Mouse (Mus musculus) forebrain, embryonic 12.5 days (tissue): ENCODE data around the gene Ugt1a6a. TPM values are rescaled to one million over a fixed set of nuclear protein-coding genes. Genes with fewer than 3 reads are reported as not detected.

Source experiments
- ATAC-seq: fragments of 200-750 bp; cut with Nextera tagmentation; 2 replicates; pipeline ENCODE4 v1.8.0; 2017; ENCODE audit warnings: moderate TSS enrichment; ENCODE audit not compliant: low FRiP score
- H3K27ac ChIP-seq: fragments of 300-500 bp; sonication (generic); 2 replicates; pipeline ENCODE4 v1.5.1; 2016; ENCODE audit warnings: mild to moderate bottlenecking
- H3K27me3 ChIP-seq: fragments of 300-500 bp; sonication (generic); 2 replicates; pipeline ENCODE4 v1.6.1; 2016; ENCODE audit warnings: mild to moderate bottlenecking
- H3K36me3 ChIP-seq: fragments of 300-500 bp; sonication (generic); replicated peaks from 2 replicates; pipeline ENCODE4 v1.6.1; 2016; ENCODE audit warnings: mild to moderate bottlenecking
- H3K4me1 ChIP-seq: fragments of 300-500 bp; sonication (generic); 2 replicates; pipeline ENCODE4 v1.6.1; 2016
- H3K4me2 ChIP-seq: fragments of 300-500 bp; sonication (generic); 2 replicates; pipeline ENCODE4 v1.6.1; 2016; ENCODE audit warnings: mild to moderate bottlenecking, moderate library complexity
- H3K4me3 ChIP-seq: fragments of 300-500 bp; sonication (generic); replicated peaks from 2 replicates; pipeline ENCODE4 v1.5.1; 2016; ENCODE audit warnings: mild to moderate bottlenecking
- H3K9ac ChIP-seq: fragments of 300-500 bp; sonication (generic); 2 replicates; pipeline ENCODE4 v1.6.1; 2016; ENCODE audit warnings: mild to moderate bottlenecking
- H3K9me3 ChIP-seq: fragments of 300-500 bp; sonication (generic); 2 replicates; pipeline ENCODE4 v1.6.1; 2016
- WGBS: fragments of 180-500 bp; shearing (Covaris S2); methylation state at CpG from one replicate; pipeline ENCODE4 v1.1.7; 2016; 5-methylcytosine and 5-hydroxymethylcytosine counted together
- polyA plus RNA-seq: library from polyadenylated mRNA; unstranded; fragments of >200 nt; fragmentation: Nextera tagmentation; extraction: Ambion mirVana; gene quantifications from 2 replicates; pipeline ENCODE4 v1.2.1, GENCODE M21; 2016

Ugt1a6a gene
- polyA plus RNA-seq, 1 experiment from 2014 or later = 0.93 TPM

- no peak for ATAC-seq
- no peaks in the 10 kb centered on the region for H3K4me1 ChIP-seq
- no peak overlapping the region for H3K27ac ChIP-seq
- H3K27me3 ChIP-seq = no peaks in the 10 kb centered on the region
- no peak overlapping the region for H3K4me3 ChIP-seq
- H3K9ac ChIP-seq = no peak overlapping the region
- H3K36me3 ChIP-seq = peaks cover 76% of the 10 kb centered on the region
- WGBS = 89% methylated on average over 7 of the region's 7 CpGs
- no peak overlapping the region for H3K4me2 ChIP-seq
- peaks cover 40% of the 10 kb centered on the region for H3K9me3 ChIP-seq
These were observed 127.1 kb downstream of the Ugt1a6a start for GRCm38 (mm10) chr1:88261706-88262105.

DNA sequence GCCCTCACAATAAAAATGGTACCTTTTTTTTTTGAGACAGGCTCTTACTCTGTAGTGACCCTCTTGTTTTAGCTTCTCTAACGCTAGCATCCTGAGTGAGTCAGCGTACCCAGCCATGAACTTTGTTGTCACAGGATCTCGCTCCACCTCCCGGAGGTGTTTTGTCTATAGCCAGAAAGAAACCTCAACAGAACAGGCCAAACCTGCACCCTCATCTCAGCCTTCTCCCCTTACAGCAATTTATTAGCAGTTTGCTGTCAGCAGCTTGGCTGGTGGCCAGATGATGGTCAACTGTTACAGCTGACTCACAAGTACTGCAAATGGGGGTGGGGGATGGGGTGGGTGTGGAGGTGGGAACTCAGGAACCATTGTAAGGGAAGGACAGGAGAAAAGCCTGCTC is 127.6 kb downstream of the Ugt1a6a start:
- Histone ChIP-seq H3K9me3 (peaks cover 34% of the 10 kb centered on the region), H3K27ac (no peak overlapping the region), H3K9ac (no peak overlapping the region), H3K4me2 (no peak overlapping the region), H3K4me1 (no peaks in the 10 kb centered on the region), H3K27me3 (no peaks in the 10 kb centered on the region), H3K4me3 (no peak overlapping the region), H3K36me3 (peaks cover 82% of the 10 kb centered on the region)
- WGBS = 86% methylated on average over 4 of the region's 4 CpGs
- no peak for ATAC-seq

- no peak for ATAC-seq
- WGBS = 78% methylated on average over 6 of the region's 6 CpGs
These were observed 128.4 kb downstream of the Ugt1a6a start for GRCm38 (mm10) chr1:88262961-88263360.

DNA sequence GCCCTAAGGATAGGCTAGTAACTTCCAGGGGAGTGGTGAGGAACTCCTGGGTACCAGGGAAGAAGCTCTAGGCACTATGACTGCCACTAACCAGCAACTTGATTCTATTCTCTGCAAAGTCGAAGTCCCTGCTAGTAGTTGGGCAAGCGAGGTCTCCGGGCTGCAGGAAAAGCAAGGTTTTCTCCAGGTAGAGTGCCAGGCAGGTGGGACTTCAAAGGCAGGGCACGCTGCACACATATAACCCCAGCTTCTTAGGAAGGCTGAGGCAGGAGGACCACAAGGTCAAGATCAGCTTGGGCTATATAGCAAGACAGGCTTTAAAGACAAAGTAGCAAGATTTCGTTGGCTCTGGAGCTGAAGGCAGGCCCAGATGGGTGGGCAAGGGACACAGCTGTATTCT is 129.2 kb downstream of the Ugt1a6a start:
- peaks cover 97% of the 10 kb centered on the region for H3K36me3 ChIP-seq
- WGBS = 91% methylated on average over 5 of the region's 5 CpGs
- H3K27me3 ChIP-seq = no peaks in the 10 kb centered on the region
- H3K4me2 ChIP-seq = no peak overlapping the region
- H3K4me3 ChIP-seq = no peak overlapping the region
- H3K27ac ChIP-seq = no peak overlapping the region
- peaks cover 22% of the 10 kb centered on the region; the same call in 1 of the 2 replicates for H3K9me3 ChIP-seq
- H3K4me1 ChIP-seq = no peaks in the 10 kb centered on the region
- ATAC-seq = no peak
- no peak overlapping the region for H3K9ac ChIP-seq

More at GRCm38 (mm10) chr1:88262961-88263360, 128.4 kb downstream of the Ugt1a6a start:
- no peak overlapping the region for H3K4me3 ChIP-seq
- H3K9me3 ChIP-seq = peaks cover 27% of the 10 kb centered on the region
- H3K27me3 ChIP-seq = no peaks in the 10 kb centered on the region
- no peak overlapping the region for H3K27ac ChIP-seq
- H3K4me2 ChIP-seq = no peak overlapping the region
- H3K36me3 ChIP-seq = peaks cover 89% of the 10 kb centered on the region
- H3K4me1 ChIP-seq = no peaks in the 10 kb centered on the region
- no peak overlapping the region for H3K9ac ChIP-seq

GRCm38 (mm10) chr1:88264237-88264868 is 129.7 kb downstream of the Ugt1a6a start:
- peaks cover 100% of the 10 kb centered on the region for H3K36me3 ChIP-seq
- H3K9ac ChIP-seq = no peak overlapping the region
- H3K4me3 ChIP-seq = no peak overlapping the region
- H3K9me3 ChIP-seq = peaks cover 20% of the 10 kb centered on the region; the same call in 1 of the 2 replicates
- no peak for ATAC-seq
- WGBS = 89% methylated on average over 7 of the region's 7 CpGs
- H3K27me3 ChIP-seq = no peaks in the 10 kb centered on the region
- H3K4me2 ChIP-seq = no peak overlapping the region
- H3K27ac ChIP-seq = no peak overlapping the region
- H3K4me1 ChIP-seq = no peaks in the 10 kb centered on the region

DNA sequence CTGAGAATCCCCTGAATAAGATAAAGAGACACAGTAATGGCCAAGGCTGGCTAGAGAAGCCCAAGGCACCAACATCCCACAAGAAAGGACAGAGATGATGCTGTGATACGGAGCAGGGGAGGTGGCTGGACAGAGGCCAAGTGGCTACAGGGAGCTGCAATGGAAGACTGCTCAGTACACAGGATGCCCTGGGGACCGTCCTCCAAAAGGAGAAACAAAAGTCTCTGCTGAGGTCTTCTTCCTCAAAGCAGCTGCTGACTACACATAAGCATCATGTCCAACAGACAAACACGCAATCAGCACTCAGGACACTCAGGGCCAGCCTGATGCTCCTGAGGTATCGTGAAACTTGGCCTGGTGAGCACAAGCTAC is 130.2 kb downstream of the Ugt1a6a start:
- Histone ChIP-seq H3K9ac (no peak overlapping the region), H3K4me2 (no peak overlapping the region), H3K4me3 (no peak overlapping the region), H3K36me3 (peaks cover 100% of the 10 kb centered on the region), H3K27me3 (no peaks in the 10 kb centered on the region), H3K4me1 (no peaks in the 10 kb centered on the region), H3K9me3 (peaks cover 15% of the 10 kb centered on the region; the same call in 1 of the 2 replicates), H3K27ac (no peak overlapping the region)
- no peak for ATAC-seq
- 77% methylated on average over 4 of the region's 4 CpGs for WGBS

GRCm38 (mm10) chr1:88266123-88266522 is 131.5 kb downstream of the Ugt1a6a start:
- no peaks in the 10 kb centered on the region for H3K27me3 ChIP-seq
- no peak overlapping the region for H3K4me2 ChIP-seq
- no peak overlapping the region for H3K4me3 ChIP-seq
- H3K4me1 ChIP-seq = no peaks in the 10 kb centered on the region
- 0 out of 2 replicates have a peak, but pooled peaks cover 10% of the 10 kb centered on the region for H3K9me3 ChIP-seq
- peaks cover 91% of the 10 kb centered on the region for H3K36me3 ChIP-seq
- no peak overlapping the region for H3K27ac ChIP-seq
- WGBS = 89% methylated on average over 13 of the region's 13 CpGs
- ATAC-seq = no peak
- no peak overlapping the region for H3K9ac ChIP-seq

DNA sequence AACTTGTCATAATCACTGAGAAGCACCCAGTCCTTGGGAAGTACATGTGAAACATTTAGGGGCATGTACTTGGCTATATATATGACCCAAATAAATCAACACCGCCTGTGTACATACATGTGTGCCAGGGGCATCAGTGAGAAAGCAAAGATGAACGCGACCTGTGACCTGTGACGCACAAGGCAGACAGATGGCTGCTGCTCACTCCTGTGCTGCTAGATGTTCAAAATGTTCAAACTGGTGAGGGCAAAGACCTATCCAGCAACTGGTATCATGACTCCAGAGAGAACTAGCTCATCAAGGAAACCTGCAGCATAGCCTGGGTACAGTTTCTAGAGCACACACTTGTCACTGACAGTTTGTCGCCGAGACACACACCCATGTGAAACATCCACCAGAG is 132.9 kb downstream of the Ugt1a6a start:
- Histone ChIP-seq H3K27ac (no peak overlapping the region), H3K9ac (no peak overlapping the region), H3K4me3 (no peak overlapping the region), H3K9me3 (0 out of 2 replicates have a peak, but pooled peaks cover 5% of the 10 kb centered on the region), H3K36me3 (peaks cover 91% of the 10 kb centered on the region), H3K27me3 (no peaks in the 10 kb centered on the region), H3K4me2 (no peak overlapping the region), H3K4me1 (no peaks in the 10 kb centered on the region)
- peak; percentile 18; the same call in 1 of the 2 replicates for ATAC-seq
- 94% methylated on average over 6 of the region's 6 CpGs for WGBS

GRCm38 (mm10) chr1:88268070-88268469 is 133.5 kb downstream of the Ugt1a6a start:
- H3K36me3 ChIP-seq = peaks cover 90% of the 10 kb centered on the region
- 0 out of 2 replicates have a peak, but pooled peaks cover 5% of the 10 kb centered on the region for H3K9me3 ChIP-seq
- WGBS = 85% methylated on average over 6 of the region's 6 CpGs
- H3K27me3 ChIP-seq = no peaks in the 10 kb centered on the region
- H3K4me2 ChIP-seq = no peak overlapping the region
- no peak overlapping the region for H3K4me3 ChIP-seq
- H3K9ac ChIP-seq = no peak overlapping the region
- no peak overlapping the region for H3K27ac ChIP-seq
- no peak for ATAC-seq
- H3K4me1 ChIP-seq = no peaks in the 10 kb centered on the region

Other genes starting within 250 kb of the Ugt1a6a start
- 39.8 and 40.1 TPM in 2 replicates for gene Usp40, start 126.3 kb upstream of the Ugt1a6a start, polyA plus RNA-seq
- gene Ugt1a10, start 79.4 kb upstream of the Ugt1a6a start, polyA plus RNA-seq = not detected in 2 replicates
- not detected in 2 replicates for gene Ugt1a9, start 64.0 kb upstream of the Ugt1a6a start, polyA plus RNA-seq
- not detected in 2 replicates for gene Ugt1a8, start 47.0 kb upstream of the Ugt1a6a start, polyA plus RNA-seq
- gene Ugt1a7c, start 39.7 kb upstream of the Ugt1a6a start, polyA plus RNA-seq = 0.55 and 0.70 TPM in 2 replicates
- 0.19 TPM in 1 of 2 replicates, not detected in the other for gene Ugt1a6b, start 31.6 kb upstream of the Ugt1a6a start, polyA plus RNA-seq
- gene Ugt1a5, start 31.2 kb downstream of the Ugt1a6a start, polyA plus RNA-seq = not detected in 2 replicates
- gene Ugt1a2, start 65.8 kb downstream of the Ugt1a6a start, polyA plus RNA-seq = not detected in 2 replicates
- 12.6 and 14.4 TPM in 2 replicates for gene Dnajb3, start 71.0 kb downstream of the Ugt1a6a start, polyA plus RNA-seq
- gene Ugt1a1, start 77.2 kb downstream of the Ugt1a6a start, polyA plus RNA-seq = not detected in 2 replicates
- 1.4 and 1.7 TPM in 2 replicates for gene Mroh2a, start 92.2 kb downstream of the Ugt1a6a start, polyA plus RNA-seq
- 209 and 210 TPM in 2 replicates for gene Hjurp, start 142.8 kb downstream of the Ugt1a6a start, polyA plus RNA-seq
- gene Trpm8, start 142.9 kb downstream of the Ugt1a6a start, polyA plus RNA-seq = not detected in 2 replicates